Mouse (Mus musculus) retina, embryonic 14.5 days (tissue): Measurements from ENCODE around the gene Kif17.

Experiments used
- DNase-seq: peaks from one replicate; pipeline ENCODE4 v3.0.0-alpha.2; 2015; ENCODE audit warnings: low spot score

Gene Kif17

DNA sequence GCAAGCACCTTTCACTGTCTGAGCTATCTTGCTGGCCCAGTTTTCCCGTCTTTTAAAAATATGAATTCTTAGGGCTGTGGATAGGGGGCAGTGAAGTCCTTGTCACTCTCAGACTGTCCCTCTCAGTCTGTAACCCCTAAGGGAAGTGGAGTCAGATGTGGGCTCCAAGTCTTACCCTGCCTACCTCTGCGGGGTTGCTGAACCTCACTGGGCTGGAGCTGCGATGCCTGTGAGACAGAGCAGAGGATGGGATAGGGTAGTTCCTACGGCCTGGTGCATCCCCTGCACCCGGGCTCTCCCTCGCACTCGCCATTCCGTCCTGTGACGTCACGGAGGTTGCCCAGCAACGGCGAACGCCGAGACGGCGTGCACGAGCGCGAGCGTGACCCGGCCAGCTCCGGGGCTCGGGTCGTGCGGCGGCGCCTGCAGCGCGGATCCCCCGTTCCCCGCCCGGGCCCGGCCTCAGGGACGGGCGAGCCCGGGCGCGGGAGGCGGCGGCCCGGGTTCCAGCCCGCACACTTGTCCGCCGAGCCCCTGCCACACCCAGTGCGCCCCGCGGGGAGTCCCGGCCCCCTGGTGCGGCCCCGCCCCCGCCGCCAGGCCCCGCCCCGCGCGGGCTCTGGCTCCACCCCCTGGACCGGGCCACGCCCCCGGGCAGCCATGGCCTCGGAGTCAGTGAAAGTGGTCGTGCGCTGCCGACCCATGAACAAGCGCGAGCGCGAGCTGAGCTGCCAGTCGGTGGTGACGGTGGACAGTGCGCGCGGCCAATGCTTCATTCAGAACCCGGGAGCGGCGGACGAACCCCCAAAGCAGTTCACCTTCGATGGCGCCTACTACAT, 11.8 kb downstream of the Kif17 start:
- peak; percentile 82 for DNase-seq

DNA sequence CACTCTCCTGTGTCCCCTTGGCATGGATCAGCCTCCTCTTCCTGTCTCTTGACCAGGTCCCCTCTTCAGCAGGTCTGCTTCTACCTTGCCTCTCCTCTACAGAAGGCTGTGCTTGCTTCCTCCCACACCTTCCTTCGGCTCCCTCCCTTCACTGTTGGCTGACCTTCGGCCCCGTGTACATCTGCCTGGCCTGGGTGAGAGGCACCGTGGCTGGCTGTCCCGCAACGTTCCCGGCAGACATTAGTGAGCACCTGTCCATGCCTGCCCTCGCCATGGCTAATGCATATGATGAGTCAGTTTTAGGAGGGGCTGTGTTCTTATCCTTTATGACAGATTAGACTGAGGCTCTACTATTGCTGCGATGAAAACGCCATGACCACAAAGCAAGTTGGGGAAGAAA, 17.6 kb downstream of the Kif17 start:
- no peak for DNase-seq

DNA sequence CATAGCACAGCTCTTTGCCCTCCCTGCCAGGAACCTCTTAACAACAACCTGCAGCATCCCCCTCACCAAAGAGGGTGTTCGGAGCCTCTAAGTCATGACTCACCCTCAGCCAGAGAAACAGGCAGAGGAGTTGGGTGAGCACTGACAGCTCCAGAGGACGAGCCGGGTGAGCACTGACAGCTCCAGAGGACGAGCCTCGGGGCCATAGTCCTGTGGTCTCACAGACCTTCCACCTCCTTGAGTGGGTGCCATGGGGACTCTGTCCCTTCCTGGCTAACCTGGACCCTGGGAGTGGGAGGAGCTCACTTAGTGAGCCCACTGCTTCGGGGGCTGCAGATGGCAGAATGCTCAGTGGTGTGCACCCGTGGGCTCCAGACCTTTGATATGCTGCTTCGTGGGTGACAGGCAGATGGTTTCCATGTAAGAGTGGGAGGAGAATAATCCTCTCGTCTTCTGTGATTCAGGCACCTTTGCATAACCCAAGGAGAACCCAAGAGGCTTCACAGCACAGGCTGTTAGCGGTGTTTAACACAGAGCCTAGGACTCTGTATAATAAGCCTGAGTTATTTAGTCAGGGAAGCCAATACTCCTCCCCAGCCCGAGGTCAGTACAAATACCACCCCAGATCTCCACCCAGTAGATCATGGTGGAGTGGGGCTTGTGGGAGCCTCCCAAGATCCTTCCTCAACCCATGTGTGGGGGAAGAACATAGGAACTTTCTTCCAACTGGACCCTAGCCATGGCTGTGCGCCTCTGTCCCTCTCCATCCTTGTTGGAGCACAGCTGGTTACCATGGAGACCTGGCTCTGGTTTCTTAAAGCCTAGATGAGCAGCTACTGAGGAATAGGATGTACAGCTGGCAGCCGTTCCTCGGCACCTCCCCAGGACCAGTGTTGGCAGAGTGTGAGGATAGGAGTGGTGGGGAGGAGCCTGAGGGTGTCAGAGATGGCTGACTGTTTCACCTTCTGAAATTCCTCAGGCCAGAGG, 22.1 kb downstream of the Kif17 start:
- DNase-seq: no peak

DNA sequence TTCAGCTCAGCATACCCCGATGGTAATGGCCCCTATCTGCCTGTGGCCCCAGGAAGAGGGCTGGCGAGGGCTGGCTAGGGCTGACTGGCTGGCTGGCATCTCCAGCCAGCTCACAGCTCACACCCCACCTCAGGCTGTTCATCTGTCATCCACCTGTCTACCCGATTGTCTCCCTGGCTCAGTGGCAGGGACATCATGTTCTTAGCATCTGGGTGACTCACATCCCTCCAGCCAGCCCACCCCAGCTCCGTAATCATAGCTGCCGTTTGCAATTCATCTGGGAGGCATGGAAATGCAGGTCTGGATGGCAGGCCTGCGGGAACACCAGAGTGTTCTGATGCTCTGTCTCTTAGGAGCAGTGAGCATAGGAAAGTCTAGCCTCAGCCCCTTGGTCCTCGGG, 28.1 kb downstream of the Kif17 start:
- DNase-seq: no peak

DNA sequence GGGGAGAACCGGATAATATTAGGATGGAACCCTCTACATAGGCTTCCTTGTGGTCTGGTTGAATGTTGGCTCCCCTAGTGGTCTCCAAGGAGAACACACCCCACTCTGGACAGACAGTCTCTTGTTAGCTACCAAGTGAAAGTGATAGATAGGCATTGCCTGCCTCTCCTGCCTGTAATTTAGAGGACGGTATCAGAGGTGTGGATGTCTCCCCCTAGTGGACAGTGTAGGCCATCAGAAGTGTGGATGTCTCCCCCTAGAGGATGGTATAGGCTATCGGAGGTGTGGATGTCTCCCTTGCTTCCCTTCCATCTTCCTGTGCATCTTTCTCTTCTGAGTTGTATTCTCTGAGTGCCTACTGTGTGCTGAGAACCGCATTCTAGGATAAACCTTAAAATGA, 32.6 kb downstream of the Kif17 start:
- DNase-seq: peak; percentile 92

DNA sequence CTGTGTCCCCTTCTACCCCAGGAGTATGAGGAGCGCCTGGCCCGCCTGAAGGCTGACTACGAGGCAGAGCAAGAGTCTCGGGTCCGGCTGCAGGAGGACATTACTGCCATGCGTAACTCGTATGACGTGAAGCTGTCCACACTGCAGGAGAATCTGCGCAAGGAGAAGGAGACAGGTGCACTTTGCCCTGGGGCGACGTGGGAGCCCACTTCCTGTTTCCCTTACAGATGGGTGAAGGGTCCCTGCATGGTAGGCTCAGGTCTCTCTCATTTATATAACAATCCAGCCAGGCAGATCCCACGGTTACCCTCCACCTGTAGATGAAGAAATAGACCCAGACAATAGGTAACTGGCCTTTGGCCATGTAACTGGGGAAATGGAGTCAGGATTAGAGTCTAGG, 36.2 kb downstream of the Kif17 start:
- DNase-seq: no peak

DNA sequence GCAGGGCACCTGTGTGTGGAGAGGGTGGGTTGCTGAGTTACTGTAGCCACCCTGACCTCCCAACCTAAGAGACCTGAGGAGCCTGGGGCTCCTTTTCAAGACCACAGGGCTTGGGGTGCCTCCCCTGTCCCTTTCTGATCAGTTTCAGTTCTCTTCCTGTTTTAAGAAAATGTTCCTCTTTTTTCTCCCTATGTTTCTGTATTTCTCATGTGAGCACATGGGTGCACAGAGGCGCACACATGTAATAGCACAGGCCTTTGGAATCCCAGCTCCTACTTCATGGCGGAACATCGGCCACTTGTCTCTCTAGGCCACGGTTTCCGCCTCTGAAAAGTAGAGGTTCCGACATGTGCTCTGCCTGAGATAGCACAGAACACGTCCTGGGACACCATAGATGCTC, 38.5 kb downstream of the Kif17 start:
- DNase-seq: no peak

DNA sequence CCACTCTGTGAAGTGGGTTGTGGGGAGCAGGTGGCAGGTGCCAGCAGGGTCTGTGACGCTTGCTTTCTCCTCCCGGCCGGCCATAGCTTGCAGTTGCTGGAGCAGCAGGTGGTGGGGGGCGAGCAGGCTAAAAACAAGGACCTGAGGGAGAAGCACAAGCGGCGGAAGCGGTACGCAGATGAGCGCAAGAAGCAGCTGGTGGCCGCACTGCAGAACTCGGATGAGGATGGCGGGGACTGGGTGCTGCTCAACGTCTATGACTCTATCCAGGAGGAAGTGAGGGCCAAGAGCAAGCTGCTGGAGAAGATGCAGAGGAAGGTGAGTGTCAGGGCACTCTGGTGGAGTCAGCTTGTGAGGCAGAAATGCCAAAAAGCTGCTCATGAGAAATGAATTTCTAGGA, 41.8 kb downstream of the Kif17 start:
- no peak for DNase-seq

DNA sequence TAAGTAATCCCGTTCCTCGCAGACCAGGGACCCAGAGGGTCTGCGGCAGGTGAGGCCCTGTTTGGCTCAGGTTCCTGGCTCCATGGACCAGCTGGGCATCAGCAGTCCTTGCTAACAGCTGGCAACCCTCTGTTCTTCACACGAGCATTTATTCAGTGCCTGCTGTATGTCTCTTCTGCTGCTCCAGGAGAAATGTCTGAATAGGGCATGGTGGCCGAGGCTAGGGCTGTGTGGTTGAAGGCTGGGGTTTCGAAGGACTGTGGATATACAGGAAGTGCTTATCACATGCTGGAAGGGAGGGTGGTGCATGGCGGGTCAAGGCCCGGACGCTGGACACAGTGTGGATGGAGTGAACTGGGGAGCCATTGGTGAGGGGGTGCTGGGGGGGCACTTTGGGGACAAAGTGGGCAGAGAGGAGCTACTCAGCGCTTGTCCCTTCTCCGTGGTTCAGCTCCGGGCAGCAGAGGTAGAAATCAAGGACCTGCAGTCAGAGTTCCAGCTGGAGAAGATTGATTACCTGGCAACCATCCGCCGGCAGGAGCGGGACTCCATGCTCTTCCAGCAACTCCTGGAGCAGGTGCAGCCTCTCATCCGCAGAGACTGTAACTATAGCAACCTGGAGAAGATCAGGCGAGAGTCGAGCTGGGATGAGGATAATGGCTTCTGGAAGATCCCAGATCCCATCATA, 43.2 kb downstream of the Kif17 start:
- no peak for DNase-seq

DNA sequence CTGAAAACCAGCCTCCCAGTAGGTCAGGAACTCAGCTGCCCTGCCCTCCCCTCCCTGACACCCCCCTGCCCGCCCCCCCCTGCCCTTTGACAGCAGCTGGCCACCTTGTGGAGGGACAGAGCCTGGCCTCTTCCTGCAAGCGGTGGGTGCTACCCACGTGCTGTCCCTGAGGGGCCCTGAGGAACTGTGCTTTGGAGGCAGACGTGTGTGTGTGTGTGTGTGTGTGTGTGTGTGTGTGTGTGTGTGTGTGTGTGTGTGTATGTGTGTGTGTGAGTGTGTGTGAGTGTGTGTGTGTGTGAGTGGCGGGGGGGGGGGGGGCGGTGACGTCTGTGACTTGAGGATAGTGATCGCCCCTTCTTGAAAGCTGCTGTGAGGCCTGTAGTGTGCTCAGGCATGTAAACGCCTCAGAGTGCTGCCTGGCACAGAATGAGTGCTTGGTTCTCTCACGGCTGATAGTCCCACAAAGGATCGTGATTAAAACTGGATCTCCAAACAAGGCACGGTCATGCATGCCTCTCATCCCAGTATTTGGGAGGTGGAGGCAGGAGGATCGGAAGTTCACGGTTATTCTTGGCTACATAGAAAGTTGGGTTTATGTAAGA, 43.8 kb downstream of the Kif17 start:
- DNase-seq: no peak

DNA sequence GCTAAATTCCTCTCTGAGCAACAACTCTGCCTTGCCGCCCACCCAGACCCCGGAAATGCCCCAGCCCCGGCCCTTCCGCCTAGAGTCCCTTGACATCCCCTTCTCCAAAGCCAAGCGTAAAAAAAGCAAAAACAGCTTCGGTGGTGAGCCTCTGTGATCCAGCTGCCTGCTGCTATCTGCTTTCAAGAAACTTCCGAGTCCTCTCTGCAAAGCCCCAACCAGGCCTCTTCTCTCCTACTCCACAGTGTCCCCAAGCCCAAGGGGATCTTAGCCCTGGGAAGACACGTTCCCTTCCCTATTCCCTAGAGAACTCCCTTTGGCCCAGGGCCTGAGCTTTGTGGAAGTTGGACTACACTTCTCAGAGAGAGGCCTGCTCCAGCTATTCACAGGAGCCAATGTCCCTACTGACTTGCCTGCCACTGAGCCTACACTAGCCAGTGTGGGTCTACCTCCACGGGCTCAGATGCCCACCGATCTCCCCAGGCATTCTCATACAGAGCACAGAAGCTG, 51.1 kb downstream of the Kif17 start:
- no peak for DNase-seq

DNA sequence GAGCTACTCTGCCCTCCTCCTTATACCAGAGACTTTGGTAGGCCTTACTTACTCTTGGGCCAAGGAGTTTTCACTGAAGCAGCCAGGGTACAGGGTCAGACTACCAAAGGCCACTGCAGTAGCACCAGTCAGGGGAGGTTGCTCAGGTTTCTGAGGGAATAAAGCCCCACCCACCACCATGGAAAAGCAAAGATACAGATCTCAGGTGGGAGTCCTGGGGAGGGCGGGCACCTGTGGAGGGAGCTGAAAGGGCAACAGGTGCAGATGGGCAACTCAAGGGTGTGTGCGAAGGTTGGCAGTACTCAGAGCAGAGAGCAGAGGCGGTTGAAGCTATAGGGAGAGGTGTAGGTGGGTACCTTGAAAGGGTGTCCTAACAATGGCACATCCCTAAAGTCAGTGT, 52.8 kb downstream of the Kif17 start:
- DNase-seq: no peak

DNA sequence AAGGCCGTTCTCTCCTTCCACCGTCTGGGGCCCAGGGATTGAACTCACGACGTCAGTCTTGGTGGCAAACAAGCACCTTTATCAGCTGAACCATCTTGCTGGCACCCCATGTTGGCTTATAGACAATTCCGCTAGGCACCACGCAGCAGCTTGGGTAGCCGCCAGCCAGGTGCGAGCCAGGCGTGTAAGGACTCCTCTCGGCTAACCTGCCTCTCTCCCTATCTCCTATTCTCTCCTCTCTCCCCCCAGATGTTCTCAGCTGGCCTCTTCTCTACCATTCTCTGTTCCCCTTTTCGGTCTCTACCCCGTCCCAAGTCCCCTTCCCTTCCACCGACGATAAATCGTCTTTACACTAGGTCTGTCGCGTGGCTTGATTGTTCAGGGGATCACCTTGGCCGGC, 53.5 kb downstream of the Kif17 start:
- no peak for DNase-seq

DNA sequence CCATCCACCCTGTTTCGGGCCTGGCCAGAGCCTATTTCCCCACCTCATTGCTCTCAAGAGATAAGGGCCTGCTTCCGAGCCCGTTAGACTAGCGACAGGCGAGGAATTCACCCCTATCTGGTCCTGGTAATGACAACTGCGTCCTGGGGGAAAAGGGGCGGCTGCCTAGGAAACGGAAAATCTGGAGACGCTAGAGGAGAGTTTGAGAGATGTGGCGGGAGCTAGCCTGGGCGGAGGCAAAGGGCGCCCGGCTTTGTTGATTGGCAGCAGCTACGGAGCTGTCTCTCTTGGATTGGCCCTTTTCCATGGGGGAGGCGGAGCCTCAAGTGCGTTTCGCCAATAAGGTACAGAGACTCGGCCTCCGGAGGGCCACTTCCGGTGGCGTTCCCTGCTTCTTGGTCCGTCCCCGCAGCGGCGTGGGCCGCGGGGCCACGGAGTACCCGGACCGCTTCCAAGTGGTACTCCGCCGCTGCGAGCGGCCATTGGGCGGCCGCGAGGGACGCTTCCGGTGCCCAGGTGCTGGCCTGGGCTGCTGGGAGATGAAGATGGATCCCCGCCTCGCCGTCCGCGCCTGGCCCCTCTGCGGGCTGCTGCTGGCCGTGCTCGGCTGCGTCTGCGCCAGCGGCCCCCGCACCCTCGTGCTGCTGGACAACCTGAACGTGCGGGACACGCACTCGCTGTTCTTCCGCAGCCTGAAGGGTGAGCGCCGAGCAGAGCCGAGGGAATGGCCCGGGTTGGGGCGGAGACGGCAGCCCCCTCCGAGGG, 54.3 kb downstream of the Kif17 start, which contains the start of gene Ddost:
Gene Ddost (plus strand): TSS at position 391 of the 765 bp plus-strand sequence.
- DNase-seq: peak; percentile 97

DNA sequence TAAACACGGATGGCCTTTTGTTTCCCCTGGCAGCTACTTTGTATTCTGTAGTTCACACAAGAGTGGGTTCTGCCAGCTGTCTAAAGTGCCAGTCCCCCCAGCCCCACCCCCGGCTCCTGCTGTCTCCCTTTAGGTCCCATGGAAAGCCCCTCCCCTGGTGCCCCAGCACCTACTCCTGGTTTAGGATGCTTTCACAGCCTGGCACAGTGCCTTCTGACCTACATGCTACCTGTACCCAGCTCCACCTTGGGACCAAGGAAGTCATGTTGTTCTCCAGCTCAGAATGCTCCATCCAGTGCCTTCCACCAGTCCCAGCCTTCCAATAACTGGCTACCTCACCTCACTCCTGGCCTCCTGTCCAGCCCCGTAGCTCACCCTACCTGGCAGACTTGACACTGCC, 56.8 kb downstream of the Kif17 start:
- DNase-seq: no peak

DNA sequence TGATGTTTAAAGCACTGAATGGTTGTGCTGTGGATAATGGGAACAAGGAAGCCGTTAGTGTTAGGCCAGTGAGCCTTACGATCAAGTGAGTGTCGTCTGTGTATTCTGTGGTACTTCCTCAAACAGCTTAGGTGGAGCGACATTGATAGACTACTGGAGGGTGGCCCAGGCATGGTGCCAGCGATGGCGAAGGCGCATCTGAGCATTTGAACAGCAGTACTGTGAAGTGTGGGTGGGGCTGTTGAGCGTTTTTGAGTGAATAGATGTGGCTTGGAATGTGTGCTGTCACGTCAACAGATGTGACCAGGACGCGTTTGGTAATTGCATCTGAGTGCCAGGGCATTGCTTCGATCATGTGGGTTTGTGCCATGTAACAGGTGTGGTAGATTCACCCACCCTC, 57.5 kb downstream of the Kif17 start:
- DNase-seq: no peak

DNA sequence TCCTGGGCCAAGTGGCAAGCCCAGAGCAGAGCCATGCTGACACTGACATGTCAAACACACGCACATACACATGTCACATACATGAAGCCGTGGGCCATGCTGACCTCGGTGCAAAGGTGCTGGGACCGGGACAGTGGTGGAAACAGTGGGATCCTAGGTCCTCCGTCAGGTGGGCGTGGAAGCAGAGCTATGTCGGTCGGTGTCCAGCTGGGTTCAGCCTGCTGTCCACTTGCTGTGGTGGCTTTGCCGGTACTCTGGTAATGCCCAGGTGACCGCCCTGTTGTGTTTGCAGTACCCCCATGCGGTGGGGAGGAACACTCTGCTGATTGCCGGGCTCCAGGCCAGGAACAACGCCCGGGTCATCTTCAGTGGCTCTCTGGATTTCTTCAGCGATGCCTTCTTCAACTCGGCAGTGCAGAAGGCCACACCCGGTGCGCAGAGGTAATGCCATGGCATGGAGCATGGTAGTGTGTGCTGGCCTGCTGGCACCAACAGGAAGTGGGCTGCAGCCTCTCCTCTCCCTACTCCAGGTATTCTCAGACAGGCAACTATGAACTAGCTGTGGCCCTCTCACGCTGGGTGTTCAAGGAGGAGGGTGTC, 60.2 kb downstream of the Kif17 start:
- DNase-seq: no peak

DNA sequence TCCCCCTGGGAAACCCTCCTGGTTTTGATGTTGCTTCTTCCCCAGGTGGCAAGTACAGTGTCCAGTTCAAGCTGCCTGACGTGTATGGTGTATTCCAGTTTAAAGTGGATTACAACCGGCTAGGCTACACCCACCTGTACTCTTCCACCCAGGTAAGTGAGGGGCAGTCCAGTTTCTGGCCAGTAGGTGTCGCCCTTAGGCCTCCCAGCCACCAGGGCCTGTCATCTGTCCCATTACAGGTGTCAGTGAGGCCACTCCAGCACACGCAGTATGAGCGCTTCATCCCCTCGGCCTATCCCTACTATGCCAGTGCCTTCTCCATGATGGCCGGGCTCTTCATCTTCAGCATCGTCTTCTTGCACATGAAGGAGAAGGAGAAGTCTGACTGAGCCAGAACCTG, 61.4 kb downstream of the Kif17 start:
- no peak for DNase-seq

DNA sequence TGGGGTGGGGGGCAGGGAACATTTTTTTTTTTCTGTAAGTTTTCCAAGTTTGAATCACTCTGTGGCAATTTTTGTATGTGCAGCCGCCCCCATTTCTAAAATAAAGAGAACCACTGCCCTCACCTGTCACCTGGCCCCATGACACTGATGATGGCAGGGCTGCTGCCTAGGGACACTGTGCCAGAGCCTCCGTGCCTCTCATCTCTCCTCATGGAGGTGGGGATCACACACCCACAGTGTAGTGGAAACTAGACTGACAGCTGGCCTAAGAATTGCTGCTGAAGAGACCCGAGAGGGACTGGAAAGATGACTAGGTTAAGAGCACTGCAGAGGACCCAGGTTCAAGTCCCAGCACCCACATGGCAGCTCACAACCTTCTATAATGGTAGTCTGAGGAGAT, 61.9 kb downstream of the Kif17 start:
- DNase-seq: no peak

DNA sequence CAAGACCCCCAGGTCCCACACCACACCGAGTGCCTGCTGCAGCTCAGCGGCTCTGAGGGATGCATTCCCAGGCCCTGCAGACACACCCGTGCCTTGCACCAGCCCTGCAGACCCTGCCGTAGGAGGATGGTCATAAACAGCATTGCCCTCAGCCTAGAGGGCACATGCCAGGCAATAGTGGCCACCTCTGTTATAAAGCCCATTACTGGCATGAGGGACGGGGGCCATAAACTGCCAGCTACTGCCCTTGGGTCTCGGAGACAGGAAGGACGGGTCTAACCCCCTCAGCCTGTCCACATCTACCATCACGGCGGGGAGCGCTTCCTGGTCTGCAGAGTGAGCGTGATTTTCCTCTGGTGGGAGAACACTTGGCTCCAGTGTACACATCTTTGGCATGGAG, 62.8 kb downstream of the Kif17 start:
- no peak for DNase-seq

DNA sequence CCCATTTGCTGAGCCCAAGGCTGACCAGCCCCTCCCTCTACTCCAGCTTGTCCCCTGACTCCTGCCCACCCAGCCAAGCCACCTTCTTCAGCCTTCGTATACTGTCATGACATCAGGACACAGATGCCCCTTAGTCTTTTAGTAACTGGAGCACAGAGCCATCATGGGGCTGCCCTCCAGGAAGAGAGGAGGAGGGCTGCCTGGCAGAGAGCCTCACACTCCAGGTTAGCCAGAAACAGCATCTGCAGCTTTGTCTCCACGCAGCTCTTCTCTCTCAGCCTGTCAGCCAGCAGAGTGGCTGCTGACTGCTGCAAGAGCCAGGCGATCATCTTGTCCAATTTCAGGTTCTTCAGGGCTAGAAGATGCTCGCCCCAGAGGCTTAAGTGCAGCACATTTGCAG, 63.6 kb downstream of the Kif17 start:
- DNase-seq: no peak
